Mouse (Mus musculus) cerebellum, adult 9-10 months (tissue): ENCODE results near the gene Ggt6.
"Not testable (repeated sequence)": the region's sequence is repeated elsewhere in the genome, so short reads cannot be mapped to it uniquely, and the experiment has no call there.

Experiments used
- DNase-seq: peaks from one replicate; pipeline ENCODE4 v3.0.0; 2022

The Ggt6 gene

GRCm38 (mm10) chr11:72440597-72440964 lies 5.3 kb downstream of the Ggt6 start:
- not testable (repeated sequence) for DNase-seq

GRCm38 (mm10) chr11:72440965-72441664 lies 5.8 kb downstream of the Ggt6 start, which contains the start of gene Mybbp1a:
TSS of gene Mybbp1a (plus strand) at chr11:72441355.
- DNase-seq, result peak; percentile 99

GRCm38 (mm10) chr11:72446311-72447105 lies 11.2 kb downstream of the Ggt6 start:
- no peak for DNase-seq

- DNase-seq, result no peak
Observed at GRCm38 (mm10) chr11:72447475-72447874, 12.1 kb downstream of the Ggt6 start.

- no peak for DNase-seq
Observed at GRCm38 (mm10) chr11:72452140-72452665, 16.9 kb downstream of the Ggt6 start.

- DNase-seq, result no peak
Observed at GRCm38 (mm10) chr11:72453105-72453953, 18.0 kb downstream of the Ggt6 start.

- DNase-seq, result peak; percentile 31
Observed at GRCm38 (mm10) chr11:72455694-72456093, 20.4 kb downstream of the Ggt6 start.

GRCm38 (mm10) chr11:72457995-72458496 lies 22.7 kb downstream of the Ggt6 start:
- no peak for DNase-seq

GRCm38 (mm10) chr11:72458502-72458901 lies 23.2 kb downstream of the Ggt6 start:
- no peak for DNase-seq

- no peak for DNase-seq
Observed at GRCm38 (mm10) chr11:72461500-72461981, 26.2 kb downstream of the Ggt6 start.

- no peak for DNase-seq
Observed at GRCm38 (mm10) chr11:72464821-72465220, 29.5 kb downstream of the Ggt6 start.

GRCm38 (mm10) chr11:72465978-72466693 lies 30.8 kb downstream of the Ggt6 start:
- DNase-seq, result no peak

- no peak for DNase-seq
Observed at GRCm38 (mm10) chr11:72466694-72467507, 31.6 kb downstream of the Ggt6 start.

GRCm38 (mm10) chr11:72468525-72468924 lies 33.2 kb downstream of the Ggt6 start:
- no peak for DNase-seq

- DNase-seq, result no peak
Observed at GRCm38 (mm10) chr11:72469217-72469616, 33.9 kb downstream of the Ggt6 start.

GRCm38 (mm10) chr11:72470004-72470403 lies 34.7 kb downstream of the Ggt6 start:
- no peak for DNase-seq

- DNase-seq, result no peak
Observed at GRCm38 (mm10) chr11:72471381-72471780, 36.1 kb downstream of the Ggt6 start.

GRCm38 (mm10) chr11:72473540-72473939 lies 38.2 kb downstream of the Ggt6 start:
- DNase-seq, result no peak

GRCm38 (mm10) chr11:72474926-72475325 lies 39.6 kb downstream of the Ggt6 start:
- no peak for DNase-seq

- no peak for DNase-seq
Observed at GRCm38 (mm10) chr11:72475408-72475807, 40.1 kb downstream of the Ggt6 start.

GRCm38 (mm10) chr11:72476074-72476625 lies 40.8 kb downstream of the Ggt6 start:
- no peak for DNase-seq
